Mouse (Mus musculus): Measurements from ENCODE around the gene Scamp3.

DNA sequence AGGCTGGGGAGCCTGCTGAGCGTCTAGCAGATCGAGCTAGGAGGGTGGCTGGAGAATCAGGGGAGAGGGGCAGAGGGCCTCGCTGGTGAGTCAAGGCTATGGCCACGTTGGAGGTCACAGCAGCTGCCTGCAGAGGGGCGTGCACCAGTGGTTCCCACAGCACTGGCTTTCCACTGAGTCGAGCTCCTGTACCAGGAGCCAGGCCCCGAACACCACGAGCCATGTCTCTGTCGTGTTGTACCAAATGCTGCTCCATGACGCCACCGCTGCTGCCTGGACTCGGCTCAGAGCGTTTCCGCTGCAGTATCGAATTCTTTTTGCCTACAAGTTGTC lies 29.3 kb upstream of the Scamp3 start:
- TF ChIP-seq POLR2A (IDR thresholded peaks at IDR 0.05; ENCODE audit: low read depth, low read length) (no peak), CTCF (IDR thresholded peaks at IDR 0.05; ENCODE audit: extremely low read depth, insufficient read length, insufficient replicate concordance, low read depth, low read length) (no peak)
